Mouse (Mus musculus): ENCODE results near the gene Macf1. TPM values are rescaled to one million over a fixed set of nuclear protein-coding genes. Genes with fewer than 3 reads are reported as not detected.
A peak's percentile ranks its signal among the peaks of the same experiment; 100 is the strongest.

Macf1 gene
- polyA plus RNA-seq, 1 experiment: 88.5 TPM

DNA sequence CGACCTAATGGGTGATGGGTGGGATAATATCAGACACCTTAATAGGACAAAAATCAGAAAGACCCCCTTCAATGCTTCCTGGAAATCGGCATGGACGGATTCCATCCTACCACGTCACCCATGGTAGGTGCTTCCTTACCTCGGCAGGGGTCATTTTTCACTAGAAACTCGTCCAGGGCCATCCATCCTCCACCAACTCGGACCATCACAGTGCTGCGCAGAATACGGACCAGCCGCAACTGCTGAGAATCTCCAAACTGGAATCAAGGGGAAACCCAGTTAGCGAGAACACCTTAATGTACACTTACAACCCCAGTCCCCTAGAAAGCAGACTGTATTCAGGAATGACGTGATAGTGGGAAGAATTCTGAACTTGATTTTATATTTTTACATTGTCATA lies 323.4 kb downstream of the Macf1 start:
- Histone ChIP-seq H3K4me3 (no peak overlapping the region), H3K27me3 (ENCODE audit: control insufficient read depth, insufficient read depth, insufficient read length) (no peaks in the 10 kb centered on the region), H3K36me3 (ENCODE audit: control insufficient read depth, insufficient read depth) (peaks cover 86% of the 10 kb centered on the region), H3ac (ENCODE audit: control insufficient read depth, insufficient read length) (no peak overlapping the region), H3K79me2 (ENCODE audit: control insufficient read depth, insufficient read depth) (no peaks in the 10 kb centered on the region), H3K4me2 (ENCODE audit: low read depth) (no peak overlapping the region)
- no peak for TF ChIP-seq MYOD1 (IDR thresholded peaks at IDR 0.05; ENCODE audit: control insufficient read depth in 1 of 3, insufficient read length in 2 of 3, low read depth in 2 of 3)
- TF ChIP-seq TCF3 (IDR thresholded peaks at IDR 0.05; ENCODE audit: insufficient read length, low read depth): no peak
- no peak for TF ChIP-seq USF1 (IDR thresholded peaks at IDR 0.05; ENCODE audit: low read depth)
- TF ChIP-seq SRF (IDR thresholded peaks at IDR 0.05; ENCODE audit: control insufficient read depth, insufficient read length, low read depth): no peak
- no peak for TF ChIP-seq POLR2AphosphoS2 (IDR thresholded peaks at IDR 0.05; ENCODE audit: insufficient read length, low read depth)
- TF ChIP-seq REST (IDR thresholded peaks at IDR 0.05; ENCODE audit: insufficient read depth, insufficient read length): no peak
- no peak for TF ChIP-seq TCF12 (IDR thresholded peaks at IDR 0.05; ENCODE audit: insufficient read depth, poor library complexity, severe bottlenecking)
- TF ChIP-seq E2F4 (IDR thresholded peaks at IDR 0.05; ENCODE audit: insufficient read depth): no peak
- no peak for TF ChIP-seq MYOG (IDR thresholded peaks at IDR 0.05; ENCODE audit: control insufficient read depth in 1 of 3, insufficient read depth in 1 of 3, insufficient read length in 2 of 3, low read depth in 2 of 3)
- no peak for TF ChIP-seq POLR2A (IDR thresholded peaks at IDR 0.05; ENCODE audit: insufficient read length, low read depth)
- TF ChIP-seq CEBPB (IDR thresholded peaks at IDR 0.05; ENCODE audit: insufficient read depth, poor library complexity, severe bottlenecking): no peak
- no peak for TF ChIP-seq MAX (IDR thresholded peaks at IDR 0.05; ENCODE audit: low read depth)

DNA sequence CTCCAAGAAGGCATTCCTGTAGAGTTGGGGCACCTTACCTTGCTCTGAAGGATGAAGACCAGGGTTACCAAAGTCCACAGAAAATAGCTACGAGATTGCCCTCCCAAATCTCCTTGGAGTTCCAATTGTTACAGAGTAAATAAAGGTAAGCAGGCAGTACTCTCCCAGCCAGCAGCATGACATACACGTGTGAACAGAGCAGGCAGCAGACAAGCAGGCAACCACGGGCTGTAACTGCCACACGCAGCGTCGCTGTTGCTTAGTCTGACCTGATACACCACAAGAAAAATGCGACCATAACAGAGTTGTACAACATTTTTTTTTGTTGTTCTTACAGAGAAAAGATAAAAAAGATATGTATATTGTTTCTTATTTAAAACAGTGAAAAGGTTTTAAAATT lies 325.5 kb downstream of the Macf1 start:
- H3K79me2 ChIP-seq (ENCODE audit: control insufficient read depth, insufficient read depth): no peaks in the 10 kb centered on the region
- H3K27me3 ChIP-seq (ENCODE audit: control insufficient read depth, insufficient read depth, insufficient read length): no peaks in the 10 kb centered on the region
- peaks cover 86% of the 10 kb centered on the region for H3K36me3 ChIP-seq (ENCODE audit: control insufficient read depth, insufficient read depth)
- no peak overlapping the region for H3ac ChIP-seq (ENCODE audit: control insufficient read depth, insufficient read length)
- TF ChIP-seq MYOD1 (IDR thresholded peaks at IDR 0.05; ENCODE audit: control insufficient read depth in 1 of 3, insufficient read length in 2 of 3, low read depth in 2 of 3): no peak
- TF ChIP-seq REST (IDR thresholded peaks at IDR 0.05; ENCODE audit: insufficient read depth, insufficient read length): no peak
- no peak for TF ChIP-seq MAX (IDR thresholded peaks at IDR 0.05; ENCODE audit: low read depth)
- no peak for TF ChIP-seq TCF12 (IDR thresholded peaks at IDR 0.05; ENCODE audit: insufficient read depth, poor library complexity, severe bottlenecking)
- no peak for TF ChIP-seq MYOG (IDR thresholded peaks at IDR 0.05; ENCODE audit: control insufficient read depth in 1 of 3, insufficient read depth in 1 of 3, insufficient read length in 2 of 3, low read depth in 2 of 3)
- no peak for TF ChIP-seq USF1 (IDR thresholded peaks at IDR 0.05; ENCODE audit: low read depth)
- TF ChIP-seq SRF (IDR thresholded peaks at IDR 0.05; ENCODE audit: control insufficient read depth, insufficient read length, low read depth): no peak
- TF ChIP-seq E2F4 (IDR thresholded peaks at IDR 0.05; ENCODE audit: insufficient read depth): no peak
- no peak for TF ChIP-seq CEBPB (IDR thresholded peaks at IDR 0.05; ENCODE audit: insufficient read depth, poor library complexity, severe bottlenecking)
- peak; percentile 68 for TF ChIP-seq POLR2AphosphoS2 (IDR thresholded peaks at IDR 0.05; ENCODE audit: insufficient read length, low read depth)
- peak; percentile 39 for TF ChIP-seq POLR2A (IDR thresholded peaks at IDR 0.05; ENCODE audit: insufficient read length, low read depth)
- TF ChIP-seq TCF3 (IDR thresholded peaks at IDR 0.05; ENCODE audit: insufficient read length, low read depth): no peak
- H3K4me2 ChIP-seq (ENCODE audit: low read depth): no peak overlapping the region
- H3K4me3 ChIP-seq: no peak overlapping the region

DNA sequence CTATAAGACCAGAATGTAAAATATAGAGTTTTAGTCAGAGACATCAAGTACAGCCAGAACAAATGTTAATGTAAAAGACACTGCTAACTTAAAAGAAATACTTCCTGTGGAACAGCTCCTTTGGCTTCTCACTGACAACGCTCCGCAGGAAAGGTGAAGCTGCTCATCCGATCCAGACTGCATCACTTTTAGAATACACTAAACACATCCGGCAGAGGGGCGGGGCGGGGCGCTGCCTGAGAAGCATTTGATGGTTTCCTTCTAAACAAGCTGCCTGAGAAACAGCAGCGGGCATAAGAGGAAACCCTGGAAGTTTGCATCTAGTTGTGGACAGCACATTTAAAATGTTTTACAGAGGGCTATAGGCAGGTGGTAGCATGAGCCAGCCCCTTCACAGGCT lies 328.2 kb downstream of the Macf1 start:
- Histone ChIP-seq H3K27me3 (ENCODE audit: control insufficient read depth, insufficient read depth, insufficient read length) (no peaks in the 10 kb centered on the region), H3K79me2 (ENCODE audit: control insufficient read depth, insufficient read depth) (no peaks in the 10 kb centered on the region), H3K36me3 (ENCODE audit: control insufficient read depth, insufficient read depth) (peaks cover 84% of the 10 kb centered on the region), H3K4me2 (ENCODE audit: low read depth) (no peak overlapping the region), H3ac (ENCODE audit: control insufficient read depth, insufficient read length) (no peak overlapping the region), H3K4me3 (no peak overlapping the region)
- TF ChIP-seq MYOD1 (IDR thresholded peaks at IDR 0.05; ENCODE audit: control insufficient read depth in 1 of 3, insufficient read length in 2 of 3, low read depth in 2 of 3) (no peak), SRF (IDR thresholded peaks at IDR 0.05; ENCODE audit: control insufficient read depth, insufficient read length, low read depth) (no peak)

DNA sequence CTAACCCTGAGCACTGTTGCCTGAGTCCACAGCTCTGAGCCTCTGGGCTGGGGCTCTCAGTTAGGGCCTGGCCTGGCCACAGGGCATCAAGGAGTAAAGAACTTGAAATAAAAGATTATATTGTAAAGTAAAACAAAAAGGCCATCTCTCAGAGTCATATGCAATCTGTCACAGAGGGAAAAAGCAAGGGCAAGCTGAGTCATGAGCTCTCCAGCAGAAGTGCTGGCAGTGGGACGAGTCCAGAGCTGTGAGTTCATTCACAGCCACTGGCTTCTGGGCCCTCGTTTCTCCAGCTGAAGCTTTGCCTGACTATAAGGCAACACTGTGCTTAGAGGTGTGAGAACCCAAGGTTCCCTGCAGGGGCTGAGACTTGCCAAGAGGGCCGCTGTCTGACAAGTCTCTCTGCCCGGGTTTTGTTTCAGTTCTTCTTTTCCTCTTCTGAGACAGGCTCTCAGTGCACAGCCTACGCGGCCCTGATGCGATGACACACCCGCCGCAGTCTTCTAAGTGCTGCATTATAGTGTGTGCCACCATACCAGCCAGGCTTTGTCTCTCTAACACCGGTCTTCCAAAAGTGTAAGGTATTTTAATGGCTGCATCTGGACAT lies 330.8 kb downstream of the Macf1 start:
- Histone ChIP-seq H3K36me3 (ENCODE audit: control insufficient read depth, insufficient read depth) (peaks cover 72% of the 10 kb centered on the region), H3K4me2 (ENCODE audit: low read depth) (no peak overlapping the region), H3K4me3 (no peak overlapping the region), H3K27me3 (ENCODE audit: control insufficient read depth, insufficient read depth, insufficient read length) (no peaks in the 10 kb centered on the region), H3K79me2 (ENCODE audit: control insufficient read depth, insufficient read depth) (no peaks in the 10 kb centered on the region), H3ac (ENCODE audit: control insufficient read depth, insufficient read length) (no peak overlapping the region)
- no peak for TF ChIP-seq TCF3 (IDR thresholded peaks at IDR 0.05; ENCODE audit: insufficient read length, low read depth)
- TF ChIP-seq SRF (IDR thresholded peaks at IDR 0.05; ENCODE audit: control insufficient read depth, insufficient read length, low read depth): no peak
- TF ChIP-seq POLR2AphosphoS2 (IDR thresholded peaks at IDR 0.05; ENCODE audit: insufficient read length, low read depth): no peak
- TF ChIP-seq E2F4 (IDR thresholded peaks at IDR 0.05; ENCODE audit: insufficient read depth): no peak
- no peak for TF ChIP-seq MYOD1 (IDR thresholded peaks at IDR 0.05; ENCODE audit: control insufficient read depth in 1 of 3, insufficient read length in 2 of 3, low read depth in 2 of 3)
- no peak for TF ChIP-seq REST (IDR thresholded peaks at IDR 0.05; ENCODE audit: insufficient read depth, insufficient read length)

DNA sequence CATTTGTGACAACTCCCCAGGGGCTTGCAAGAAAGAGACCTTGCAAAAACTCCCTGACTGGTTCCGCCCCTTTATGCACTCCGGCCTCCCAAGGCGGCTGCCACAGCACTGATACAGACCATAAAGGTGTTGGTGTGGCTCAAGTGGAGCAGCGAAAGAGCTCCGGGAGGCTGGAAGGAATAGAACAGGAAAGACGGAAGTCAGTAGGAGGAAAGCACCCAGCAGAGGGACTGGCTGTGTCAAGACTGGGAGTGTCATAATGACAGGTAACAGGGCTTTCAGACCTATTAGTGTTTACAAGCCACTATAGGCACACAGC lies 340.7 kb downstream of the Macf1 start:
- H3K4me2 ChIP-seq (ENCODE audit: low read depth): peak overlapping the region; percentile 79
- H3K4me3 ChIP-seq: peak overlapping the region; percentile 12
- no peak overlapping the region for H3ac ChIP-seq (ENCODE audit: control insufficient read depth, insufficient read length)
- peaks cover 14% of the 10 kb centered on the region for H3K27me3 ChIP-seq (ENCODE audit: control insufficient read depth, insufficient read depth, insufficient read length)
- no peaks in the 10 kb centered on the region for H3K36me3 ChIP-seq (ENCODE audit: control insufficient read depth, insufficient read depth)
- H3K79me2 ChIP-seq (ENCODE audit: control insufficient read depth, insufficient read depth): no peaks in the 10 kb centered on the region
- no peak for TF ChIP-seq E2F4 (IDR thresholded peaks at IDR 0.05; ENCODE audit: insufficient read depth)
- TF ChIP-seq POLR2AphosphoS2 (IDR thresholded peaks at IDR 0.05; ENCODE audit: insufficient read length, low read depth): no peak
- TF ChIP-seq SRF (IDR thresholded peaks at IDR 0.05; ENCODE audit: control insufficient read depth, insufficient read length, low read depth): no peak
- no peak for TF ChIP-seq TCF3 (IDR thresholded peaks at IDR 0.05; ENCODE audit: insufficient read length, low read depth)
- no peak for TF ChIP-seq MYOD1 (IDR thresholded peaks at IDR 0.05; ENCODE audit: control insufficient read depth in 1 of 3, insufficient read length in 2 of 3, low read depth in 2 of 3)
- no peak for TF ChIP-seq MAX (IDR thresholded peaks at IDR 0.05; ENCODE audit: low read depth)
- TF ChIP-seq MYOG (IDR thresholded peaks at IDR 0.05; ENCODE audit: control insufficient read depth in 1 of 3, insufficient read depth in 1 of 3, insufficient read length in 2 of 3, low read depth in 2 of 3): no peak
- no peak for TF ChIP-seq REST (IDR thresholded peaks at IDR 0.05; ENCODE audit: insufficient read depth, insufficient read length)
